Mouse (Mus musculus) testis, adult 2 months (tissue): ENCODE data around the gene Hoxa7. TPM values are rescaled to one million over a fixed set of nuclear protein-coding genes. Genes with fewer than 3 reads are reported as not detected.

Experiments
- H3K27ac ChIP-seq: fragments of 200-500 bp; 2 replicates; pipeline ENCODE4 v1.5.1; 2012; ENCODE audit warnings: low read depth, low read length; ENCODE audit not compliant: control insufficient read depth, insufficient read depth
- H3K27me3 ChIP-seq: fragments of 200-500 bp; 2 replicates; pipeline ENCODE4 v1.6.1; 2012; ENCODE audit warnings: mild to moderate bottlenecking, low read length, moderate library complexity; ENCODE audit not compliant: control insufficient read depth, insufficient read depth
- H3K36me3 ChIP-seq: fragments of 200-500 bp; 2 replicates; pipeline ENCODE4 v1.6.1; 2012; ENCODE audit warnings: mild to moderate bottlenecking, low read length; ENCODE audit not compliant: control insufficient read depth, insufficient read depth
- H3K4me1 ChIP-seq: fragments of 200-500 bp; 2 replicates; pipeline ENCODE4 v1.6.1; 2012; ENCODE audit warnings: low read length; ENCODE audit not compliant: control insufficient read depth, insufficient read depth
- H3K4me3 ChIP-seq: fragments of 200-500 bp; 2 replicates; pipeline ENCODE4 v1.5.1; 2012; ENCODE audit warnings: low read depth, mild to moderate bottlenecking, low read length, moderate library complexity, mixed read lengths; ENCODE audit not compliant: control insufficient read depth
- CTCF ChIP-seq: fragments of 200-500 bp; IDR thresholded peaks from 2 replicates; pipeline ENCODE4 v1.5.1; 2012; ENCODE audit warnings: low read depth, mild to moderate bottlenecking, inconsistent platforms, low read length, moderate library complexity; ENCODE audit not compliant: control insufficient read depth, insufficient read depth, insufficient replicate concordance
- POLR2A ChIP-seq: fragments of 200-500 bp; IDR thresholded peaks from 2 replicates; pipeline ENCODE4 v1.6.1; 2012; ENCODE audit warnings: low read depth, mild to moderate bottlenecking, inconsistent platforms, low read length, moderate library complexity; ENCODE audit not compliant: control insufficient read depth
- polyA plus RNA-seq: library from polyadenylated mRNA; depleted of rRNA; stranded (reverse); fragments of >200 nt; gene quantifications from 2 replicates; pipeline ENCODE4 v1.2.3, GENCODE M21; 2012

Gene Hoxa7
- polyA plus RNA-seq, 1 experiment, result 0.72 TPM

- Histone ChIP-seq H3K36me3 (no peaks in the 10 kb centered on the region), H3K4me3 (peak overlapping the region; percentile 66)
These were observed 5.7 kb downstream of the Hoxa7 start for GRCm38 (mm10) chr6:52215771-52216535.

GRCm38 (mm10) chr6:52215070-52215469 is 6.6 kb downstream of the Hoxa7 start:
- TF ChIP-seq POLR2A (no peak), CTCF (no peak)
- H3K4me1 ChIP-seq, result peaks cover 26% of the 10 kb centered on the region
- H3K4me3 ChIP-seq, result no peak overlapping the region
- H3K36me3 ChIP-seq, result no peaks in the 10 kb centered on the region
- no peak overlapping the region for H3K27ac ChIP-seq
- peaks cover 15% of the 10 kb centered on the region for H3K27me3 ChIP-seq

More at GRCm38 (mm10) chr6:52215771-52216535, 5.7 kb downstream of the Hoxa7 start:
- Histone ChIP-seq H3K27ac (no peak overlapping the region), H3K27me3 (peaks cover 15% of the 10 kb centered on the region), H3K4me1 (peaks cover 26% of the 10 kb centered on the region)
- no peak for TF ChIP-seq CTCF
- no peak for TF ChIP-seq POLR2A

- H3K4me1 ChIP-seq, result peaks cover 26% of the 10 kb centered on the region
- no peak overlapping the region for H3K4me3 ChIP-seq
- H3K27ac ChIP-seq, result no peak overlapping the region
- no peaks in the 10 kb centered on the region for H3K36me3 ChIP-seq
- peaks cover 16% of the 10 kb centered on the region for H3K27me3 ChIP-seq
- TF ChIP-seq POLR2A (no peak), CTCF (no peak)
These were observed 7.4 kb downstream of the Hoxa7 start for GRCm38 (mm10) chr6:52214271-52214670.

- Histone ChIP-seq H3K27me3 (peaks cover 14% of the 10 kb centered on the region), H3K36me3 (no peaks in the 10 kb centered on the region), H3K27ac (no peak within 1 kb of the TSS), H3K4me3 (peak within 1 kb of the TSS; percentile 42), H3K4me1 (peaks cover 28% of the 10 kb centered on the region)
- TF ChIP-seq CTCF (no peak), POLR2A (no peak)
These were observed 8.3 kb downstream of the Hoxa7 start, which contains the start of the genes Hoxa3 and Gm28308 for GRCm38 (mm10) chr6:52213119-52213986. Hoxa3 (minus strand) TSS chr6:52213336. Gm28308 (minus strand) TSS chr6:52213339.

GRCm38 (mm10) chr6:52212556-52213118 is 9.0 kb downstream of the Hoxa7 start:
- H3K4me1 ChIP-seq, result peaks cover 25% of the 10 kb centered on the region
- H3K36me3 ChIP-seq, result no peaks in the 10 kb centered on the region
- peak overlapping the region; percentile 42 for H3K4me3 ChIP-seq
- no peak for TF ChIP-seq POLR2A
- H3K27ac ChIP-seq, result no peak overlapping the region
- H3K27me3 ChIP-seq, result peaks cover 12% of the 10 kb centered on the region

GRCm38 (mm10) chr6:52211961-52212360 is 9.7 kb downstream of the Hoxa7 start:
- Histone ChIP-seq H3K4me3 (no peak overlapping the region; the same call in 1 of the 2 replicates), H3K27ac (no peak overlapping the region), H3K27me3 (peaks cover 8% of the 10 kb centered on the region), H3K36me3 (no peaks in the 10 kb centered on the region), H3K4me1 (peaks cover 19% of the 10 kb centered on the region)
- TF ChIP-seq POLR2A (no peak), CTCF (no peak)
